Mouse (Mus musculus): ENCODE measurements at regions not wholly inside any gene's neighbourhood (a gene's known extent, or its start where the extent isn't known, plus 50 kb on each side); places are given as distances from the start of the nearest gene placed in this dataset.

DNA sequence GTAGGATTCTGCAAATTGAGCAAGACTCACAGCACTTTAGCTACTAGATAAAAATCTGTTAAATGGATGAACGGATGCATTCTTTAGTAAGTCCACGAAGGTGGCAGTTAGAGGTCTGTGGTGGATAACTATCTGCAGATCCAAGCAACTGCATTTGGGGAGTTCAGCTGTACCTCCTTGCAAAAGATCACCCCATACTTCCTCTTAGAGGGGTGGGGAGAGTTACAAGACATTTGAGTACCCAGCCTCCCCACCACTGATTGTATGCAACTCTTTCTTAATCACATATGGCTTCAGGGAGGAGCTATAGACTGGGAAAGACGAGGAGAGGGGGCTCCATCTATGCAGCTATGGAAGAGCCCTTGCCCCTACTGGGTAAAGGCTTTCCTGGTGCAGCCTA is 144.1 kb downstream of the Postn start:
- Histone ChIP-seq H3K27ac (replicated peaks) (no peak overlapping the region), H3K9me3 (no peaks in the 10 kb centered on the region), H3K9ac (replicated peaks) (no peak overlapping the region), H3K36me3 (no peaks in the 10 kb centered on the region), H3K4me1 (no peaks in the 10 kb centered on the region), H3K4me2 (replicated peaks) (no peak overlapping the region), H3K27me3 (no peaks in the 10 kb centered on the region), H3K4me3 (no peak overlapping the region)
- WGBS: 76% methylated on average over 3 of the region's 3 CpGs
- no peak for ATAC-seq (replicated peaks)

DNA sequence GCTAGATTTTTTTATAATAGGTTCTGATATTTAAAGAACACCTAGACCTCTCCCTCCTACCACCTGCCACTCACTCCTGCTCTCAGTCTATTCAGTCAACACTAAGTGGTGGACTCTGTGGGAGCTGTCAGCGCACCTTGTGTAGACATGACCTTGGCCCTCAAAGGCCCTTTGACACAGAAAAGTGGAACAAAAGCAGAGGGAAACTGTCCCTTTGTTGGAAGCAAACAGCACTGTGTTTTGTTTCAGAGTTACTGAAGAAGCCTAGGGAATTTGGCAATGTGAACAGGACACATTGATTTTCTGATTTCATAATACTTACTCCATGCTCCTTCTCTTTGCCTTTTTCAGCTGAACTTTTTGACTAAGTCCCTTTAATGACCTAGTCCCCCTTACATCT is 146.7 kb downstream of the Postn start:
- Histone ChIP-seq H3K4me1 (no peaks in the 10 kb centered on the region), H3K9me3 (no peaks in the 10 kb centered on the region), H3K4me2 (replicated peaks) (no peak overlapping the region), H3K4me3 (no peak overlapping the region), H3K36me3 (no peaks in the 10 kb centered on the region), H3K27me3 (no peaks in the 10 kb centered on the region), H3K9ac (replicated peaks) (no peak overlapping the region), H3K27ac (replicated peaks) (no peak overlapping the region)
- ATAC-seq (replicated peaks): no peak
- WGBS: 78% methylated on average over 1 of the region's 1 CpGs

DNA sequence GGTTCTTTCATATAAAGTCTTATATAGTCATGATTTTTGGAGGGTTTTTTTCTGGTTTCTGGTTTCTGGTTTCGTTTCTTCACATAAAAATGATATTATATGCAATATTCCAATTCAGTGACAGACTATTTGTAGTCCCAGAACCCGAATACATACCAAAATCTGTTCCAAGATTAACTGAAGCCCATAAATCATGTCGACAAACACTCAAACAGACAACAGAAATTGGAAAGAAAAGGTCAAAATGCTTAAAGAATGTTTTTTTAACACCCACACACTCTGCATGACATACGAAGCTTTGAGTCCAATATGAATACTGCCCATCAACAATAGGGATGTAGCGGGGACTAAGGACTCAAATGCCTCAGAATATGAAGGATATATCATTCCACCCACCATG is 148.0 kb downstream of the Postn start:
- no peaks in the 10 kb centered on the region for H3K4me1 ChIP-seq
- 80% methylated on average over 5 of the region's 5 CpGs for WGBS
- no peaks in the 10 kb centered on the region for H3K27me3 ChIP-seq

DNA sequence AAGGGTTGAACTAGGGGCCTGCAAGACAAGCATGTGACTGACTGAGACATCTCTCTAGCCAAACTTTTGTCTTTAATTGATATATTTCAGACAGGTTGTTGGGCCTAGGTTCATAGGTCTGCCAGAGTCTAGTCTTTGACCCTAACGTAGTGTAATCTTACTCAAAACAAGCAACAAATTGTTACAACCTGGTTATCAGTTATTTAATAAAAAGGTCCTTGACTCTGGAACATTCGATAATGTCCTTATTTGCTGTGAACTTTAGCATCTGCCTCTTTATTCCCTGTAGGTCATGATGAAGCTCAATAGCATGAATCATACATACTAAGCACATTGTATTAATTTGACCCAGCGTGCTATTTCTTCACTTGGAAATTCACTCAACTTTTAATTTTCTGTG is 156.3 kb downstream of the Postn start:
- no peak for ATAC-seq (replicated peaks)
- Histone ChIP-seq H3K9ac (replicated peaks) (no peak overlapping the region), H3K9me3 (no peaks in the 10 kb centered on the region), H3K27me3 (no peaks in the 10 kb centered on the region), H3K4me1 (no peaks in the 10 kb centered on the region), H3K27ac (replicated peaks) (no peak overlapping the region), H3K4me3 (no peak overlapping the region), H3K4me2 (replicated peaks) (no peak overlapping the region), H3K36me3 (no peaks in the 10 kb centered on the region)
- 89% methylated on average over 3 of the region's 3 CpGs for WGBS

More for the DNA sequence above, 148.0 kb downstream of the Postn start:
- ATAC-seq (replicated peaks): no peak
- no peaks in the 10 kb centered on the region for H3K9me3 ChIP-seq
- no peak overlapping the region for H3K27ac ChIP-seq (replicated peaks)
- no peak overlapping the region for H3K4me3 ChIP-seq
- H3K36me3 ChIP-seq: no peaks in the 10 kb centered on the region
- no peak overlapping the region for H3K4me2 ChIP-seq (replicated peaks)
- no peak overlapping the region for H3K9ac ChIP-seq (replicated peaks)

DNA sequence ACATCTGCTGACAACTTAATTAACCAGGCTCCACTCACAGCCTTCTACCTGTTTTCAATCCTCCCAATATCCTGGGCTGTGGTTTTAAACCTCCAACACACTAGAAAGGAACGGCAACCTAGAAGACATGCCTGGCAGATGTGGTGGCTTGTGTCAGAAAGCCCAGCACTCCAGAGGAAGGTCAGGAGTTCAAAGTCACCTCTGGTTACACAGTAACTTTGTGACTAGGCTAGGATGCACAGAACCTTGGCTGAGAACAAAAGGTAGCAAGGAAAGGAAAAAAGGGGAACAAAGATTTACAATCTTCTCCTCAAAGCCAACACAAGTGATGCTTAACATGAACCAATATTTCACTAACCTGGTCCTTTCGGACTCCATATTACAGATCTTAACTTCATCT is 161.8 kb downstream of the Postn start:
- Histone ChIP-seq H3K4me2 (replicated peaks) (no peak overlapping the region), H3K4me1 (no peaks in the 10 kb centered on the region), H3K36me3 (no peaks in the 10 kb centered on the region), H3K27me3 (no peaks in the 10 kb centered on the region), H3K4me3 (no peak overlapping the region), H3K9ac (replicated peaks) (no peak overlapping the region), H3K9me3 (no peaks in the 10 kb centered on the region), H3K27ac (replicated peaks) (no peak overlapping the region)
- WGBS: 96% methylated on average over 2 of the region's 2 CpGs
- ATAC-seq (replicated peaks): no peak

DNA sequence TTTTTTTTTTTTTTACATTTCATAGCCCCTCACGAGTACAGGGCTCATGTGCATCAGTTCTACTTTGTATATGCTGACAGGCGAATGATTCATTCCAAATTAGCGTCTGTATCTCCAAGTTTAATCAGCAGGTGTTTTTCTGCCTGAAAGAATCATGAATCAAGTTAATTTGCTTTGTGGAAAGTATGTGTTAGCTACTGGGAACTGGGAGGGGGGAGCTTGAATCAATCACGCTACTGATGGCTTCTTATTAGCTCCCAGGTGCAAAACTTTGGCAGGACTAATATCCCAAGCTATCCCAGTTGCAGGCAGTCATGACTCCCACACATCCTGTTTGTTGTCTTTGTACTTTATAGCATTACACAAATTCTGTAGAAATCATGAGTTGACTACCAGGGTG is 165.7 kb downstream of the Postn start:
- Histone ChIP-seq H3K36me3 (no peaks in the 10 kb centered on the region), H3K27ac (replicated peaks) (no peak overlapping the region), H3K27me3 (no peaks in the 10 kb centered on the region), H3K9me3 (no peaks in the 10 kb centered on the region), H3K9ac (replicated peaks) (no peak overlapping the region), H3K4me1 (no peaks in the 10 kb centered on the region), H3K4me3 (no peak overlapping the region), H3K4me2 (replicated peaks) (no peak overlapping the region)
- WGBS: 65% methylated on average over 4 of the region's 4 CpGs
- ATAC-seq (replicated peaks): no peak

DNA sequence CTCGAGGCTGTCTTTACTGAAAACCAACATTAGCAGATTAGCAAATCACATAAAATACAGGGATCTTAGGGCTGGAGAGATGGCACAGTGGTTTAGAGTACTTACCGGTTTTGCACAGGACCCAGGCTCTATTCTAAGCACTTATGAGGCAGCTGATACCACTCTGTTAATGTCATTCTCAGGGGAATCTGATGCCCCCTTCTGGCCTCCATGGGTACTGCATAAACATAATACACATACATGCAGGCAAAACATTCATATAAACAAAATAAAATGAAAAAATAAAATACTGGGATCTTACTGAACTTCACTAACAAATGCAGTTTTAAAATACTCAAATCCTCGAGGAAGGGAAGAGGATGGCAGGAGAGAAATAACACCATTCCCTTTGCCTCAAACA is 164.3 kb upstream of the Supt20 start:
- Histone ChIP-seq H3K9me3 (no peaks in the 10 kb centered on the region), H3K27ac (replicated peaks) (no peak overlapping the region), H3K27me3 (no peaks in the 10 kb centered on the region), H3K9ac (replicated peaks) (no peak overlapping the region), H3K4me1 (no peaks in the 10 kb centered on the region), H3K36me3 (no peaks in the 10 kb centered on the region), H3K4me2 (replicated peaks) (no peak overlapping the region), H3K4me3 (no peak overlapping the region)
- no peak for ATAC-seq (replicated peaks)
- WGBS: 86% methylated on average over 3 of the region's 3 CpGs

DNA sequence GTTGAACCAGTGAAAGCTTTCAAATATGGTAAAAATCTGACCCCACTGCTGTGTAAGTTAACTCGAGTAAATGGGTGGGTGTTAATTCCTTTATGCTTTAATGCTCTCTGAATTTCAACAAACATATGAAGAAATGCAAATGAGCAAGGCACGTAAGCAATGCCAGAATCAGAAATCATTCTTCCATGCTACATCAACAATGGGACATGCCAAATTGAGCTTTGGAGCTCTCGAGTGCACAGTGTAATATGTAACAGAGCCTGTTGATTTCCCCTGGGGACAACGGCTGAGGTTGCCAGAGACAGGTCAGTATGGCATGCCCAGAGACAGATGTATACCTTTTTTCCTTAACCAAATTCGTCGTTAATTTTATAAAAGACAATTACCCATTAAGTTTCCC is 162.4 kb upstream of the Supt20 start:
- ATAC-seq (replicated peaks): no peak

DNA sequence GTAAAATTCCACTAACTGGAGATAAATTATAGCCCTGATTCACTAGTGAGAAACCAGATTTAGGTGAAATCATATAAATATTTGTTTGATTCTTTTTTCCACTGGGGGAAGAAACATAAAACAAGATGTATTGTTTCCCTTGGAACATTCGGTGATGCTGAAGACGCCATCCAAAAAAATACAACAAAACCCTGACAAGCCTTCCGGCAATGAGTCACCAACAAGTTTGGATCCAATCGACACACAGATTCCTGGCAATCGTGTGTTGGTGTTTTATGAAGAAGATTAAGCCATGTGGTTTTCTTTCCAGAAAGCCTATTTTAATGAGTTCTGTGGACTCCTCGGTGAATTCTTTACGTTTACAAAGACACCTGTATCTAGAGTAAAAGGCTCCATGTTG is 157.2 kb upstream of the Supt20 start:
- Histone ChIP-seq H3K27me3 (no peaks in the 10 kb centered on the region), H3K9me3 (no peaks in the 10 kb centered on the region), H3K4me1 (no peaks in the 10 kb centered on the region), H3K27ac (replicated peaks) (no peak overlapping the region), H3K36me3 (no peaks in the 10 kb centered on the region), H3K4me3 (no peak overlapping the region), H3K9ac (replicated peaks) (no peak overlapping the region), H3K4me2 (replicated peaks) (no peak overlapping the region)
- WGBS: 71% methylated on average over 7 of the region's 7 CpGs
- no peak for ATAC-seq (replicated peaks)

More for the DNA sequence above, 162.4 kb upstream of the Supt20 start:
- H3K4me2 ChIP-seq (replicated peaks): no peak overlapping the region
- WGBS: 54% methylated on average over 6 of the region's 6 CpGs
- H3K9me3 ChIP-seq: no peaks in the 10 kb centered on the region
- H3K27ac ChIP-seq (replicated peaks): no peak overlapping the region
- no peaks in the 10 kb centered on the region for H3K27me3 ChIP-seq
- H3K4me3 ChIP-seq: no peak overlapping the region
- no peaks in the 10 kb centered on the region for H3K4me1 ChIP-seq
- H3K36me3 ChIP-seq: no peaks in the 10 kb centered on the region
- no peak overlapping the region for H3K9ac ChIP-seq (replicated peaks)

DNA sequence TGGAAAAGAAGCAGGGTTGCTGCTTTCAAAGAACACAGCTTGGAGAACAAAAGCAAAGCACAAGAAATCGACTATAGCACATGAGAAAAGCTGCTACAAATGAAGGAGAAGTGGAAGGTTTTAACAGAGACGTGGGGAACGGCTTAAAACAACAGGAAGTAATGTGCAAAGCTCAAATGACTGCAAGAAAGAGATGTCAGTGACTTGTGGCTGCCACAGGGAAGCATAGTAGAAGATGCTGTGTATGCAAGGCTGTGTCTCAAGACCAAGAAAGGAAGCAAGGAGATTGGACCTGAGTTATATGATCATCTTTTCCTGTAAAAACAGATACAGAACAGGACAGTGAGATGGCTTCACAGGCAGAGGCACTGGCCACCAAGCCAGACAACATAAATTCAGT is 154.6 kb upstream of the Supt20 start:
- H3K9me3 ChIP-seq: no peaks in the 10 kb centered on the region; the same call in 1 of the 2 replicates
- H3K27ac ChIP-seq (replicated peaks): no peak overlapping the region
- H3K4me3 ChIP-seq: no peak overlapping the region
- H3K4me2 ChIP-seq (replicated peaks): no peak overlapping the region
- H3K4me1 ChIP-seq: no peaks in the 10 kb centered on the region
- no peaks in the 10 kb centered on the region for H3K36me3 ChIP-seq
- H3K9ac ChIP-seq (replicated peaks): no peak overlapping the region
- 70% methylated on average over 3 of the region's 3 CpGs for whole genome bisulfite sequencing
- ATAC-seq (replicated peaks): no peak
- no peaks in the 10 kb centered on the region for H3K27me3 ChIP-seq

DNA sequence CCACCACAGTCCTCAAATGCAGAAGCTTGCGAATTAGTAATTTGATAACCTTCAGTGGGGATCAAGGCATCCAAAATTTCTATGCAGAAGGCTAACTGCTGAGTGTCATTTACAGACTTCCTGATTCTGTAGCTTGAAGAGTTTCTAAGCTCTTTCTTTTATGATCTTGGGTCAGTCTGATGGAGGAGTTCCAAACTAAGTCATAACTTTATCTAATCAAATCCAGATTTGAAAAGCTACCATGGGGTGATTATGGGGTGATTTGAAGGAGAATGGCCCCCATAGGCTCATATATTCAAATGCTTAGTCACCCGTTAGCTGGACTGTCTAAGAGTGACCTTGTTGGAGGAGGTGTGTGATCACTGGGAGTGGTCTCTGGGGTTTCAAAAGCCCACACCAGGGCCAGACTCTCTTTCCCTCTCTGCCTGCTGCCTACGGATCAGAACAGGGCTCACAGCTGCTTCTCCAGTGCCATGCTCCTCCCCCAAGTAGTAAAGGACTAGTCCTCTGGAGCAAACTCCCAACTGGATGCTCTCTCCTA is 152.0 kb upstream of the Supt20 start:
- Histone ChIP-seq H3K9ac (replicated peaks) (no peak overlapping the region), H3K4me1 (no peaks in the 10 kb centered on the region), H3K27ac (replicated peaks) (no peak overlapping the region), H3K4me2 (replicated peaks) (no peak overlapping the region), H3K4me3 (no peak overlapping the region), H3K9me3 (no peaks in the 10 kb centered on the region; the same call in 1 of the 2 replicates), H3K27me3 (no peaks in the 10 kb centered on the region), H3K36me3 (no peaks in the 10 kb centered on the region)
- no peak for ATAC-seq (replicated peaks)
- WGBS: 73% methylated on average over 3 of the region's 3 CpGs

DNA sequence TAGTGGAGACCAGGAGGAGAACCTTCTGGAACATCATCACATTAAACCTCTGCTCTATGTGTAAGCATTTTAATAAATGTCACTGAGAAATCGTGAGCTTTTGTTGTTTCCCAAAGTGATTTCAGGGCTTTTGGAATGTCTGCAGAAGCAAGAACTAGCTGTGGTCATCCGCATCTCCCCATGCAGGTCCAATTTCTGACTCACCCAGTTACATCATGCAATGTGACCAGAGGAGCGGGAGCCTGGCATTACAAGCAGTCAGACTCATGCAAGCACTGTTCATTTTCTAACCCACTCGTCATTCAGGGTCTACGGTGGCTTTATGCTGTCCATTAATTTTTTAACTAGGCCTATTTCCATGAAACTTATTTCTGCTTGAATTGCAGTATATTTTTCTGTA is 151.2 kb upstream of the Supt20 start:
- Histone ChIP-seq H3K9me3 (no peaks in the 10 kb centered on the region; the same call in 1 of the 2 replicates), H3K27ac (replicated peaks) (no peak overlapping the region), H3K4me1 (no peaks in the 10 kb centered on the region), H3K4me2 (replicated peaks) (no peak overlapping the region), H3K4me3 (no peak overlapping the region), H3K9ac (replicated peaks) (no peak overlapping the region), H3K36me3 (no peaks in the 10 kb centered on the region), H3K27me3 (no peaks in the 10 kb centered on the region)
- no peak for ATAC-seq (replicated peaks)
- 92% methylated on average over 5 of the region's 5 CpGs for WGBS

DNA sequence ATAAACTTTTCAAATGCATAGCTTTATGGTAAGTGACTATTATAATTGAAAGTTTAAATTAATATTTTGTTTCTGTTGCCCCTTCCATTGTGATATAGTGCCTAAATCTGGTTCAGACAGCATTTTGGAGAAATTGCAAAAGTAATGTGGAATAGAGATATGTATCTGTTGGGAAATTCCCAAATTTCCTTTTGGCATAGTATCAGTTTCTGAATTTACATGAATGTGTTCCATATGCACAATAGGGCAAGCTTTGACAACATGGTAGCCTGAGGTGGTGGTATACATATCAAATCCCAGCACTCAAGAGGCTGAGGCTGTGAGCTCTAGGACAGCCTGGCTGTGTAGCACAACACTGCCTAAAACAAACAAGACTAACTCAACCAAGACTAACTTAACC is 147.2 kb upstream of the Supt20 start:
- no peaks in the 10 kb centered on the region; the same call in 1 of the 2 replicates for H3K9me3 ChIP-seq
- no peak for ATAC-seq (replicated peaks)
- no peak overlapping the region for H3K4me3 ChIP-seq
- H3K4me2 ChIP-seq (replicated peaks): no peak overlapping the region
- no peak overlapping the region for H3K9ac ChIP-seq (replicated peaks)
- H3K36me3 ChIP-seq: no peaks in the 10 kb centered on the region
- H3K4me1 ChIP-seq: no peaks in the 10 kb centered on the region
- H3K27ac ChIP-seq (replicated peaks): no peak overlapping the region
- H3K27me3 ChIP-seq: no peaks in the 10 kb centered on the region
